Mouse (Mus musculus): ENCODE results near the gene Faap24.

DNA sequence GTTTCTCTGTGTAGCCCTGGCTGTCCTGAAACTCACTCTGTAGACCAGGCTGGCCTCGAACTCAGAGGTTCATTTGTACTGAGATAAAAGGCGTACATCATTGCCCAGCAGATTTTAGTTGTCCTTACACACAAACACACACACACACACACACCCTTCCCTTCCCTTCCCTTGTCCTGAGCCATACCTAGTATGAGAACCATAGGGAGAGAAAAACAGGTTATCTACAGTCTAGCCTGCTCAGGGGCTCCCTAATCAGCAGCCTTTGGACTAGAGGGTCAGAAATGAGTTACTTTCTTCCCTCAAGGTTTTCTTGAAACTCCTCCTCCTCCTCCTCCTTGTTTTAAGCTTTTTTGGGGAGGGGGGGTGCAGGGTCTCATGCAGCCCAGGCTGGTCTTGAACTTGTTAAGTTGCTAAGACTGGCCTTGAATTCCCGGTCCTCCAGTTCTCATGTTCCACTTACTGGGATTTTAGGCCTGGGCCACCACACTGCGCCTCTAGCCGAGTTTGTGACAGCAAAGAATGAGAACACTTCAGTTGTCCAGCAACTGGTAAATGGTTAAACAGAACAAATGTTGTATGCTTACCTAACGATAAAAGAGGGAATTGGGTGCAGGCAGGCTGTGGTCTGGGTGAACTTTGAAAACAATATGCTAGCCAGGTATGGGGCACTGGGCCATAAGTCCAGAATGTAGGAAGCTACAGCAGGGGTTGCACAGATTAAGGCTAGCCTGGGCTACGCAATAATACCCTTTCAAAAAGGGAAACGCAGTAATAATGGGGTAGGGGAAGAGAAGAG, 46.6 kb downstream of the Faap24 start:
- no peak for TF ChIP-seq CTCF (IDR thresholded peaks at IDR 0.05; ENCODE audit: extremely low read depth, insufficient read depth, low read length)
- no peak for TF ChIP-seq POLR2A (IDR thresholded peaks at IDR 0.05; ENCODE audit: extremely low read depth, insufficient read depth, low read length)
